Mouse (Mus musculus) testis, adult 2 months (tissue): Measurements from ENCODE around the gene Slc16a3.

Experiments used
- CTCF ChIP-seq: fragments of 200-500 bp; IDR thresholded peaks from 2 replicates; pipeline ENCODE4 v1.5.1; 2012; ENCODE audit warnings: low read depth, mild to moderate bottlenecking, inconsistent platforms, low read length, moderate library complexity; ENCODE audit not compliant: control insufficient read depth, insufficient read depth, insufficient replicate concordance
- POLR2A ChIP-seq: fragments of 200-500 bp; IDR thresholded peaks from 2 replicates; pipeline ENCODE4 v1.6.1; 2012; ENCODE audit warnings: low read depth, mild to moderate bottlenecking, inconsistent platforms, low read length, moderate library complexity; ENCODE audit not compliant: control insufficient read depth

DNA sequence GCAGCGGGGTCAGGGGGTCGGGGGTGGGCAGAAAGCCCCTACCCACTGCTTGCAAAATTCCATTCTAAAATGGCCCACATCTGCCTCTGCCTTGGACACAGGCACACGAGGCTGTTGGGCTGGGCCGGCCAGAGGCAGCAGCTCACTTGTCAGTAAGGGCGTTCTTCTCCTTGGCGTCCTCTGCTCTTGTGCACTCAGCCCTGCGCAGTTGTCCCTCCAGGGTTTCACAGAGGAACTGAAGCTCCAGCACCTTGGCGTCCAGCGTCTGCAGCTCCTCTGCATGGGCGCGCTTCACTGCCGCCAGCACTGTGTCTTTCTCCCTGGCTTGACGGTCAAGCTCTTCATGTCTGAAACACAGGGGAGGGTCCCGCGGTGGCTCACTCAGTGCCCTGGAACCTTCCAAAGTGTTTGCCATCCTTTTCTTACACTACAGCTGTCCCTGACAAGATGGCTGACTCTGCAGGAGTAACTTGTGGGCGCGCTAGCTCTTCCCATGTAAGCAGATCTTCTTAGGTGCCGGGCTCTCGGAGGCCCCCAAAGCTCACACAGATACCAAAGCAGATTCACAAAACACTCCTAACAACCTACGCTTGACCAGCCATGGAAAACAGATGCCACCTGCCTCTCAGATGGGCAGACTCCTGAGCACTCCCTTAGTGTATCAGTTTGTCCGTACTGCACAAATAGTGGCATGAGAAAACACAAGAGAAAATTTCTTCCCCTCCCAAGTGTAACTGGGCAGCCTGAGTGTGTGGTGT, 46.4 kb upstream of the Slc16a3 start:
- TF ChIP-seq CTCF (no peak), POLR2A (0 out of 2 replicates have a peak, but pooled peaks have one; percentile 6)
